Mouse (Mus musculus) ovary, postnatal 10 days (tissue): ENCODE measurements at regions not wholly inside any gene's neighbourhood (a gene's known extent, or its start where the extent isn't known, plus 50 kb on each side); places are given as distances from the start of the nearest gene placed in this dataset.

Source experiments
- DNase-seq: peaks from one replicate; pipeline ENCODE4 v3.0.0; 2022; ENCODE audit warnings: low spot score

- DNase-seq, result no peak
Observed at GRCm38 (mm10) chr15:74461935-74462334, 174.2 kb downstream of the Mroh4 start.

GRCm38 (mm10) chr15:74459345-74459975, 176.7 kb downstream of the Mroh4 start:
- no peak for DNase-seq

GRCm38 (mm10) chr15:74458940-74459339, 177.2 kb downstream of the Mroh4 start:
- DNase-seq, result no peak

- DNase-seq, result no peak
Observed at GRCm38 (mm10) chr15:74457965-74458364, 178.2 kb downstream of the Mroh4 start.

GRCm38 (mm10) chr15:74456675-74457040, 179.5 kb downstream of the Mroh4 start:
- no peak for DNase-seq

GRCm38 (mm10) chr15:74455921-74456674, 180.1 kb downstream of the Mroh4 start:
- no peak for DNase-seq

- no peak for DNase-seq
Observed at GRCm38 (mm10) chr15:74454543-74454942, 181.6 kb downstream of the Mroh4 start.

GRCm38 (mm10) chr15:74453810-74454209, 182.3 kb downstream of the Mroh4 start:
- DNase-seq, result no peak

GRCm38 (mm10) chr15:74452426-74452825, 183.7 kb downstream of the Mroh4 start:
- no peak for DNase-seq

- no peak for DNase-seq
Observed at GRCm38 (mm10) chr15:74441889-74442288, 194.3 kb downstream of the Mroh4 start.

GRCm38 (mm10) chr15:74426989-74427388, 209.2 kb downstream of the Mroh4 start:
- DNase-seq, result no peak

GRCm38 (mm10) chr15:74423001-74423400, 213.2 kb downstream of the Mroh4 start:
- no peak for DNase-seq

- no peak for DNase-seq
Observed at GRCm38 (mm10) chr15:74420550-74420949, 215.6 kb downstream of the Mroh4 start.

- DNase-seq, result no peak
Observed at GRCm38 (mm10) chr15:74418635-74419034, 217.5 kb downstream of the Mroh4 start.

GRCm38 (mm10) chr15:74413217-74413616, 222.9 kb downstream of the Mroh4 start:
- DNase-seq, result no peak

- DNase-seq, result no peak
Observed at GRCm38 (mm10) chr15:74412261-74412660, 223.9 kb downstream of the Mroh4 start.

GRCm38 (mm10) chr15:74411097-74411496, 225.1 kb downstream of the Mroh4 start:
- no peak for DNase-seq

- DNase-seq, result no peak
Observed at GRCm38 (mm10) chr15:74404866-74405265, 231.3 kb downstream of the Mroh4 start.

GRCm38 (mm10) chr15:74401275-74401674, 234.9 kb downstream of the Mroh4 start:
- no peak for DNase-seq

GRCm38 (mm10) chr15:74396029-74396428, 240.1 kb downstream of the Mroh4 start:
- no peak for DNase-seq

GRCm38 (mm10) chr15:74387533-74387932, 248.6 kb downstream of the Mroh4 start:
- no peak for DNase-seq

- DNase-seq, result peak; percentile 5
Observed at GRCm38 (mm10) chr15:74382556-74382955, 253.6 kb downstream of the Mroh4 start.

GRCm38 (mm10) chr15:74379366-74379765, 256.8 kb downstream of the Mroh4 start:
- no peak for DNase-seq

- DNase-seq, result no peak
Observed at GRCm38 (mm10) chr15:74369461-74369860, 266.7 kb downstream of the Mroh4 start.
